Mouse (Mus musculus): Measurements from ENCODE around the gene Rnf185.

GRCm38 (mm10) chr11:3441696-3442443 lies 10.3 kb downstream of the Rnf185 start:
- TF ChIP-seq CTCF (IDR thresholded peaks at IDR 0.05; ENCODE audit: extremely low read depth, insufficient read depth, low read length) (no peak), POLR2A (IDR thresholded peaks at IDR 0.05; ENCODE audit: extremely low read depth, insufficient read depth, low read length) (no peak)
